Mouse (Mus musculus) right cerebral cortex, adult 18-20 months (tissue): ENCODE data around the gene Tox3.

Source experiments
- DNase-seq: peaks from one replicate; pipeline ENCODE4 v3.0.0; 2022; ENCODE audit warnings: mixed read lengths

Tox3 gene

DNA sequence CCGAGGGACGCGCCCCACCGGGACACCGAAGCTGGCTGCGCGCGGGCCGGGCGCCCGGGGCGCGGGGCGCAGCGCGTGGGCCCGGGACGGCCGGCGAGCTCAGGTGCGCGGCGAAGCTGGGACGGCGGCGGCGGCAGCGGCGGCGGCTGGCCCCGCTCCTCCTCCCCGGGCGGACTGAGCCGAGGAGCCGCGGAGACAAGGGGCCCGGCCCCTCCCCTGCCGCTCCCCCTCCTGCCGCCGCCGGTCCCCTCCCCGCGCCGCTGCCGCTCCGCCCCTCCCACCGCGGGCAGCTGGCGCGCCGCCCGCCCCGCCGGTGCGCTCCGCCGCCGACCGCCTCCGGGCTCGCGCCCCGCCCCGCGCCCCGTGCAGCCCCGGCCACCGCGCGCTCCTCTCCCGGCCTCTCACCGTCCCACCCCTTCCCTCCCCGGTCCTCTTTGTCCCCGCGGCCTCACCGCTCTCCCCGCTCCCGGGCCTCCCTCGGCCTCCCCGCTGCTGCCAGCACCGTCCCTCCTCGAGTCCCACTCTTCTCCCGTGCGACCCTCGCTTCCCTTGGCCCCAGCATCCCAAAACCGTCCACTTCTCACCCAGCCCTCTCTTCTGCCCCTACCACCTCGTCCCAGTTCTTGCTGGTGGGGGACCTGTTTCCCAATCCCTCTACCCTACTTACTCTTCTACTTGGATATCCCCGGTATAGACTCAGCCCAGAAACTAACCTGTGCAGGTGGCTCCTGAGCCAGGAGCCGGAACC lies at the start of gene Tox3:
TSS of gene Tox3 (minus strand) at position 166 of the 748 bp plus-strand sequence.
- DNase-seq, result no peak

DNA sequence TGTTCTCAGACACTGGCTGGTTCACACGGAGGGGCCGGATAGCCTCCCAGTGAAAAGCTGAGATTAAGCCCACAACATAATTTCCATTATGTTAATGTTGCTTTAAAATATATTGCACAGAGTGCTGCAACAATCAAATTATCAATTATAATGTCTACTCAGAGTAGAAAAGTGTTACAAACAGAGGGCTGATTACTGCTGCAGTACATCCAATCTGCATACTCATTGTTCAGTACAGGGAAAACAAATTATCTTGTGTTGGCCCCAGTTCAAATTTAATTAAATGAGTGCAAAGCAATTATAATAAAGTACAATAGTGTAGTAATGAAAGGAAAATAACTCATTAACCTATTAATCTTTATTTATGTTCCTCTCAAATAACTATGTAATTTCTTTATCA lies 44.5 kb upstream of the Tox3 start:
- no peak for DNase-seq

DNA sequence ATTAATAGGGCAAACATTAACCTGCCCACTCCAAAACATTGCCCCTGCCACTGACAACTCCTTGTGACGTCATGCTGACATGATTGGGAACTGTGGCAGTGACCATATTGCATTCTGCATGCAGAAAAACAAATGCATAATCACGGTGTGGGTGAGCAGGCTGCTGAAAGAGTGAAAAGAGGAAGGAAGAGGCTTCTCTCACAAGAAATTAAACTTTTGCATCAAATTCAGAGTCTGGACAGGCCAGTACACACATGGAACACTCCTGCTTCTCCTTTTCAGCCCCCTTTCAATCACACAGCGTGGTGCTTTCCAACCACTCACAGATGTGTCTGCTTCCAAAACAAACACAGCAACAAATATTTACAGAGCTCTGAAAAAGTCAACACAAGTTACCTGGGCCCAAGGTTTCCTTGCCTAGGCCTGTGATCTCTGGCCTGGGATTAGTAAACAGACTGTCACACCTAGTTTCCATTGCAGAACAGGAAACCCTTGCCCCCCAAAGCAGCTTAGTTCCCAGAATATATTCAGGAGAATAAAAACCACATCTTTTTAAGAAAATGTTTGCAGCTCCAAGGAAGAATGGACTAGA lies 43.4 kb upstream of the Tox3 start:
- no peak for DNase-seq

DNA sequence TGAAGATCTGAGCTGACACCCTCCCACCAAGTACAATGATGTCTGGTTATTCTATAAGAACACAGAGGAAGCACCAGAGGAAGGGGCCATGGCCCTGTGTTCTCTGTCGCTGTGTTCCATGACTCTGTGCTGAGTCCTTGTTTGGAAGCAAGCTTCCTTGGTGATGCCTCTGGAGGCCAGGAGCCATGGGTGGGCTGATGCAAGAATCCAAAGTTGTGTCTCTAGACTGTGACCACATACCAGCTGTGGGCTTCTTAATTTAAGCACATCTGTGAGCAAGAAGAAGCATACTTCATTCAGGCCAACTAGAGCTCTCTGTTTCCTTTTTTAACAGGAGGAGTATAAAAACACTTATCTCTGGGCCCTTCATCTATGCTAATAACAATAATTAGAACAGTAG lies 42.7 kb upstream of the Tox3 start:
- DNase-seq, result no peak

DNA sequence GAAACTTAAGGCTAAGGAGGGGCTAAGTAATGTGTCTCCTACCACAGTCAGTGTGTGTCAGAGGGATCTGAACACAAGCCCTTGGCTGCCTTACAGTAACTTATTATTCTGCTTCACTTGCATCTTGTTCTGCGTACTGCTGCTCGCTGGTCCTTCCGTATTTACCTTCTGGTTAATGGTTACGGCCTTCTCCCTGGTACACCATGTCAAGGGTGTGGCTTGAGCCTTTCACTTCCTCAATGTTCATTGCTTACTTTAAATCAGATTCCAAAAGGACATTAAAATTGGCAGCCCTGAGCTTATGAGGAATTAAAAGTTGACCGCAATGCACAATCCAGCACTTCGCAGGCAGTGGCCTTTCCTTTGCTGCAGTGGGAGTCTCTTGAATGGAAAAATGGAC lies 30.9 kb upstream of the Tox3 start:
- DNase-seq, result no peak

DNA sequence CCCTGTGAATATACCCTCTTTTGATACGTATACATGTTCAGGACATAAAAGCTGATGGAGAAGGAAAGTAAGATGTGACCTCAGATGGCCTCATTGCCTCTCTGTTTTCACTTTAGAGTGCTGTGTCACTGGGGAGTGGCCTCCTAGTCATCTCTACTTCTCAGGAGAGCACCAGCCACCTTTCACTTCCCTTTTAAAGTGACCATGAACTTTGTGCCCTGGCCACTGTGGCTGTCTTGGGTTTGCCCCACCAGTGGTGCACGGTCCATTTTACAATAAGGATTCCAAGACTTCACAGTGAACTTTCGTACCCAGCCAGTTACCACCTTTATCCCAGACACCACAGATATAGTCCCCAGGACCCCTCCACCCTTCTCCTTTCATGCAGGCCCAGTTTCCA lies 29.9 kb upstream of the Tox3 start:
- no peak for DNase-seq

DNA sequence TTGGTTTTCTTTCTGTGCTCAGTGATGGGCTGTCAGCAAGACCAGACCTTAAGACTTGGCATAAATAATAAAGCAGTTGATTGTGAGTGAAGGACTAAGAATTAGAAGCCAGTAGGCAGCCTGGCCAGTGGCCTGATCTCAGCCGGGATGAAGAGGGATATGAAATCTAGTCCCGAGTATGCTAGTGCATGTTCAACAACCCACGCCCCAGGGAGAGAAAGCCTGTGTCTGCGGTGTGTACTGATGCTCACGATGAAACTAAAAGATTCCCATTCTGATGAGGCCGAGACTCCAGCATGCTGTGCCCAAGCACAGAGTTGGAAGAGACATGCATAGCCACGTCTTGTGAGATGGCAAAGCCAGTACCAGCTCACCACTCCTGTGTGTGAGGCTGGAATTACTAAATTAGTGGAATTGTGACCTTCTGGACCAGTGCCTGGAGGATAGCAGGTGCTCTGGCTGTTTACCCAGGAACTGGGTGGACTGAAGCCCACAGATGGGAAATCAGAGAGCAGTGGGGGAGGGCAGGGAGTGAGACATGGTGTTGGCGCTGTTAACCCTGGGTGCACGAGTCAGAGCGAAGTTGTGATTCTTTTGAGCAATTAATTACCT lies 23.6 kb upstream of the Tox3 start:
- no peak for DNase-seq

GRCm38 (mm10) chr8:90369876-90370275 lies 21.7 kb upstream of the Tox3 start:
- DNase-seq, result no peak

DNA sequence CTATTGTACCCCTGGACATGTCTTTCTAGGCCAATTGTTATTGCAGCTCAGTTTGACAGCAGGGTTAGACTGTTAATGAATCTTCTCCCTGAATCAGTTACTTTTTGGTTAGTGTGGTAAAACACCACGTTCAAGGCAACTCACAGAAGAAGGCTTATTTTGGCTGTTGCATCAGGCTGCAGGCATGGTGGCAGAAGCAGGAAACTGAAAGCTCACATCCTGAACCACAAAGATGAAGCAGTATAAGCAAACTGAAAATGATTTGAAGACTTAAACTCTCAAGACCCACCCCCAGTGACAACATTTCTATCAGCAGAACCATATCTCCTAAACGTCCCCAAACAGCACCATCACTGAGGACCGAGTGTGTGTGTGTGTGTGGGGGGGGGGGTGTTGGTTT lies 8.6 kb upstream of the Tox3 start:
- no peak for DNase-seq

DNA sequence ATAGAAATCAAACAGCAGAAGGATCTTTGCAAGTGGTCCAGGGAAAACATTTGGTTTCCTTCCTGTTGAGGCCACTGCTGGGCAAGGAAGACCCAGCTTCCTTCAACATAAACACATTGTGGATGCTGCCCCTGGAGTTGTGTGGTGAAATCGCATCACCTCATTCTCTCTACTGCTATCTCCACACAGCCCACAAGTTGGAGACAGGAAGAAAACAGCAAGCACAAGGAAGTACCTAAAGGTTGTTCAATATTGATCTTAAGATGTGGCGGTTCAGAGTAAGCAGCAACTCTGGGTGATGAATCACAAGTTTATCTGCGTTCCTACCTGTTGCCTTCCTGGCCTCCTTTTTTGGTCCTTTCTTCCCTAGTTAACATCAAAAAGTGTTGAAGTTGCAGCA lies 6.6 kb upstream of the Tox3 start:
- DNase-seq, result no peak

GRCm38 (mm10) chr8:90353960-90354540 lies 5.9 kb upstream of the Tox3 start:
- no peak for DNase-seq

GRCm38 (mm10) chr8:90353499-90353898 lies 5.4 kb upstream of the Tox3 start:
- DNase-seq, result no peak

GRCm38 (mm10) chr8:90352991-90353390 lies 4.8 kb upstream of the Tox3 start:
- no peak for DNase-seq

GRCm38 (mm10) chr8:90349709-90350562 lies 1.8 kb upstream of the Tox3 start:
- DNase-seq, result no peak

- DNase-seq, result no peak
These were observed 962 bp upstream of the Tox3 start for GRCm38 (mm10) chr8:90348926-90349683.

DNA sequence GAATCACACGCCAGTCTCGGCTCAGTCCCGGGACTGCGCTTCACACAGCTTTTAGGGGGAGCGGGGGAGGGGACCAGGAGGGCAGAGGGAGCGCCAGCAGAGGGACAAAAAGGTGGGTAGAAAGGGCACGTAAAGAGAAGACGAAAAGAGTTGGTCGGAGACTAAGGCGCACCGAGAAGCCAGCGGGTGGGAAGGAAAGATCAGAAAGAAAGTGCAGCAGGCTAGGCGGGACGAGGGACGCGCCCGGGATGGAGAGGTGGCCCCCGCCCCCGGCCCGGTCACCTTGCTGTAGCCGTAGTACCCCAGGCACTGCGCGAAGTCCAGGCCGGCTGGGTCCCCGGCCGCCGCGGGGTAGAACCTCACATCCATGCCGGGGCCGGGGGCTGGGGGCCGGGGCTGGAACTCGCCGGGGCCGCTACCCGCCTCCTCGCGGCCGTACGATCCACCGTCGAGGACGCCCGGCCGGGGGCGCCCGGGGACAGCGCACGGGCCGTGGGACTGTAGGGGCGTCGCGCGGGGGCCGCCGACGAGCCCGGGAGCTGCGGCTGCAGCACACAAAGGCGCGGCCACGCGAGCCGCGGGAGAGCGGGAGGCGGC lies 464 bp downstream of the Tox3 start:
- DNase-seq, result no peak

GRCm38 (mm10) chr8:90346880-90347535 lies 1.1 kb downstream of the Tox3 start:
- DNase-seq, result no peak

DNA sequence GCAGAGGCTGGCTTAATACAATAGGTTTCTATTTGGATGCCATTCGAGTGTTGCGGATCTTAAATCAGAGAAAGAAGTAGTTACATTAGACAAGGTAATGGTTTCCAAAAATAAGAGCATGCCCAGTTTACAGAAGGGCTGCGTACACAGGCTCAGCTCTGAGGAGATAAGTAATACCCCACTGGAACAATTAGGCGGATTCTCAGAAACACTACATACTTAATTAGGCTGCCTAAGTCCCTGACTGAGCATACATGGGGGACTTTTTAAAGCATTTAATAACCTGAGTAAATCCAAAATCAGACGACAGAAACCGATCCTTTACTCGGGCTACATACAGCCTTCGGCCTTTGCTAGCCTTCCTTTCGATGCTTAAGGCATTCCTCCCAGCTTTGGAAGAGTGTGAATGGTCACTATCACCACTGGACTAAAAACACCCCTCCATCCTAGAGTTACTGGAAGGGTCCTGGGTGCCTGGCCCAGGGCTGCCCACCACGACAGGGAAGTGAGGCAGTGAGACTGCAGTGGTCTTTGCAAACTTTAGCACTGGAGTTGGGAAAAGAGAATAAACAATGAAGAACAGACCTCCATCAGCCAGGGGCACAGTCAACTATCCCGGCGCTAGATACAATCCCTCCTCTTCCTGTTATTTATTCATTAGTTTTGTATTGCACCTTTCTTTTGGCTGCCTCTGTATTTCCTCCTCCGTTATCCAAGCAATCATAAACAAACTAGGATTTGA lies 1.8 kb downstream of the Tox3 start:
- DNase-seq, result no peak

- no peak for DNase-seq
These were observed 17.5 kb downstream of the Tox3 start for GRCm38 (mm10) chr8:90330377-90331285.
